Mouse (Mus musculus): Measurements from ENCODE around the gene Rora. TPM values are rescaled to one million over a fixed set of nuclear protein-coding genes. Genes with fewer than 3 reads are reported as not detected.

Rora gene
- polyA plus RNA-seq (2012; rRNA removed): 3.9 and 4.5 TPM in 2 replicates

DNA sequence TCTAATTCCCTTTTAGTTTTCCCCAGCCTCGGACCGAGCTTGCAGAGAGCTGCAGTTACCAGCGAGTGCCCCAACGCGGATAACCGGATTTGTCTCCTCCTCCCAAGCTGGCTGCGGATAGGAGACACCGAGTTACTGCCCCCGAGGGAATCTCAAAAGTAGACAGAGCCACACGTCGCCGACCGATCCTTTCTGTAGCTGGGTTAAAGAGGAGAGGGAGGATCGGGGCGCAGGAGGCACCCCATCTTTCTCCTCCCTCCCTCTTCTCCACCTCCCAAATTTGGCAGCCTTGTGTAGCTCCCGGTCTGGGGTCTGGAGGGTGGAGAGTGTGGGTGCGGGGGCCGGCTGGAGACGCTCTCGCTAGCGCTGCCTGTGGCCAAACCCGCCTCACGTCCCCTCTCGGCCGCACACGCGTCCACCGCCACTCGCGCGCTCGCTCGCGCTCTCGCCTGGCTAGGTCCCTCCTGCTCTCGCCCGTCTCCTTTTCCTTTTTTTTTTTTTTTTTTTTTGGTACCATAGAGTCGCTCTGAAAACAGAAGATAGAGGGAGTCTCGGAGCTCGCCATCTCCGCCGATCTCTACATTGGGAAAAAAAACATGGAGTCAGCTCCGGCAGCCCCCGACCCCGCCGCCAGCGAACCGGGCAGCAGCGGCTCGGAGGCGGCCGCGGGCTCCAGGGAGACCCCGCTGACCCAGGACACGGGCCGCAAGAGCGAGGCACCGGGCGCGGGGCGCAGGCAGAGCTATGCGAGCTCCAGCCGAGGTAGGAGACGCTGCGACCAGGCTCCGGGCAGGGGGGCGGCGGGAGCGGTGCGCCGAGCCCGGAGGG is at the start of gene Rora:
Rora (plus strand) TSS at position 576 of the 828 bp plus-strand sequence.
- no peaks in the 10 kb centered on the region for H3K36me3 ChIP-seq (ENCODE audit: control insufficient read depth, insufficient read depth, low read length)
- H3K4me1 ChIP-seq (ENCODE audit: control insufficient read depth, insufficient read depth, insufficient read length, low read length): no peaks in the 10 kb centered on the region; the same call in 1 of the 2 replicates
- no peak within 1 kb of the TSS; the same call in 1 of the 2 replicates for H3K27ac ChIP-seq (ENCODE audit: insufficient read depth, low read depth, low read length)
- peak within 1 kb of the TSS; percentile 78 for H3K4me3 ChIP-seq (ENCODE audit: low read depth, low read length)
- peaks cover 14% of the 10 kb centered on the region; the same call in 1 of the 2 replicates for H3K27me3 ChIP-seq (ENCODE audit: control insufficient read depth, insufficient read depth, low read length)
- WGBS: under 1% methylated on average over 72 of the region's 72 CpGs
- TF ChIP-seq POLR2A (IDR thresholded peaks at IDR 0.05; ENCODE audit: low read depth, low read length) (no peak), CTCF (IDR thresholded peaks at IDR 0.05; ENCODE audit: extremely low read depth, insufficient read length, insufficient replicate concordance, low read depth, low read length) (no peak)

GRCm38 (mm10) chr9:68614006-68614405 is 39.6 kb upstream of the Rora start:
- Histone ChIP-seq H3K27ac (ENCODE audit: insufficient read depth, low read depth, low read length) (no peak overlapping the region), H3K4me3 (ENCODE audit: low read depth, low read length) (no peak overlapping the region), H3K27me3 (ENCODE audit: control insufficient read depth, insufficient read depth, low read length) (no peaks in the 10 kb centered on the region; the same call in 1 of the 2 replicates), H3K4me1 (ENCODE audit: control insufficient read depth, insufficient read depth, insufficient read length, low read length) (no peaks in the 10 kb centered on the region), H3K36me3 (ENCODE audit: control insufficient read depth, insufficient read depth, low read length) (no peaks in the 10 kb centered on the region)
- no peak for TF ChIP-seq CTCF (IDR thresholded peaks at IDR 0.05; ENCODE audit: extremely low read depth, insufficient read length, insufficient replicate concordance, low read depth, low read length)
- WGBS: 77% methylated on average over 9 of the region's 9 CpGs

GRCm38 (mm10) chr9:68617116-68617515 is 36.5 kb upstream of the Rora start:
- Histone ChIP-seq H3K4me3 (ENCODE audit: low read depth, low read length) (no peak overlapping the region), H3K36me3 (ENCODE audit: control insufficient read depth, insufficient read depth, low read length) (no peaks in the 10 kb centered on the region), H3K4me1 (ENCODE audit: control insufficient read depth, insufficient read depth, insufficient read length, low read length) (no peaks in the 10 kb centered on the region), H3K27me3 (ENCODE audit: control insufficient read depth, insufficient read depth, low read length) (no peaks in the 10 kb centered on the region; the same call in 1 of the 2 replicates), H3K27ac (ENCODE audit: insufficient read depth, low read depth, low read length) (no peak overlapping the region)
- WGBS: 47% methylated on average over 4 of the region's 4 CpGs
- TF ChIP-seq POLR2A (IDR thresholded peaks at IDR 0.05; ENCODE audit: low read depth, low read length) (no peak), CTCF (IDR thresholded peaks at IDR 0.05; ENCODE audit: extremely low read depth, insufficient read length, insufficient replicate concordance, low read depth, low read length) (no peak)

DNA sequence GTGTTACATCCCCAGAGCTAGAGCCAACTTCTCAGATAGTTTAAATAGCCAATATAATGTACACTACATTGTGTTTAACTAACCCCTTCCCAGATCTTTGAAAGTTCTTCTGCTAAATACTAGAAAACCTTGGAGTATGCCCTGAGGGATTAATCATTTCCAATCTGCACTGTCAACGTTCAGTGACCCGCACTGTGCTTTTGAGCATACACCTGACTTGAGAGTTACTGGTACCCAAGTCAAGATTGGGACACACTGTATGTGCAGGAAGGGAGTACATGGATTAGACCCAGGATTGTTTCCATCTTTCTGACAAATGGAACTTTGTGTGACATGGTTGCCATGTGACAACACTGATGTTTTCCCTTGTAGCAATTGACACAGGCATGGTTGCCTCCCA is 33.5 kb upstream of the Rora start:
- H3K27me3 ChIP-seq (ENCODE audit: control insufficient read depth, insufficient read depth, low read length): no peaks in the 10 kb centered on the region; the same call in 1 of the 2 replicates
- H3K27ac ChIP-seq (ENCODE audit: insufficient read depth, low read depth, low read length): no peak overlapping the region
- 35% methylated on average over 2 of the region's 2 CpGs for WGBS

GRCm38 (mm10) chr9:68620441-68620840 is 33.1 kb upstream of the Rora start:
- H3K27me3 ChIP-seq (ENCODE audit: control insufficient read depth, insufficient read depth, low read length): no peaks in the 10 kb centered on the region; the same call in 1 of the 2 replicates

More for the DNA sequence above, 33.5 kb upstream of the Rora start:
- Histone ChIP-seq H3K4me3 (ENCODE audit: low read depth, low read length) (no peak overlapping the region), H3K4me1 (ENCODE audit: control insufficient read depth, insufficient read depth, insufficient read length, low read length) (no peaks in the 10 kb centered on the region), H3K36me3 (ENCODE audit: control insufficient read depth, insufficient read depth, low read length) (no peaks in the 10 kb centered on the region)
- no peak for TF ChIP-seq CTCF (IDR thresholded peaks at IDR 0.05; ENCODE audit: extremely low read depth, insufficient read length, insufficient replicate concordance, low read depth, low read length)
- no peak for TF ChIP-seq POLR2A (IDR thresholded peaks at IDR 0.05; ENCODE audit: low read depth, low read length)

DNA sequence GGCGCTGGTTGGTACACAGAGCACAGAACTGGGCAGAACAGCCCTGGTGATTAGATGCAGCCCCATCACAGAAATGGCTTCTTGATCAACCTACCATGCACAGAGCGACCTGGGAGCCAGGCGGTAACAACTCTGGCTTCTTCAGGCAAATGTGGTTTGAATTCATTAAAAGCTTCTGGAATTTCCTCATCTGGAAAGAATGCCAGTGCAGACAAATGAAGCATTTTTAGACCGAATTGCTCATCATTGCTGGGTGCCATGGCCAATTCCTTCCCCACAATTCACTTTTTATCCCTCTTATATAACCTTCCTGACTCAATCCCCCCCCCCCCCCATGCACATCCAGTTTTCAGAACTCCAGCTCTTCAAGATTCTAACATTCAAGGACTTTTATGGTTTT is 28.6 kb upstream of the Rora start:
- H3K27ac ChIP-seq (ENCODE audit: insufficient read depth, low read depth, low read length): no peak overlapping the region
- WGBS: 76% methylated on average over 4 of the region's 4 CpGs
- TF ChIP-seq CTCF (IDR thresholded peaks at IDR 0.05; ENCODE audit: extremely low read depth, insufficient read length, insufficient replicate concordance, low read depth, low read length) (no peak), POLR2A (IDR thresholded peaks at IDR 0.05; ENCODE audit: low read depth, low read length) (no peak)
- H3K4me3 ChIP-seq (ENCODE audit: low read depth, low read length): no peak overlapping the region
- H3K36me3 ChIP-seq (ENCODE audit: control insufficient read depth, insufficient read depth, low read length): no peaks in the 10 kb centered on the region
- no peaks in the 10 kb centered on the region for H3K4me1 ChIP-seq (ENCODE audit: control insufficient read depth, insufficient read depth, insufficient read length, low read length)
- no peaks in the 10 kb centered on the region for H3K27me3 ChIP-seq (ENCODE audit: control insufficient read depth, insufficient read depth, low read length)

More at GRCm38 (mm10) chr9:68620441-68620840, 33.1 kb upstream of the Rora start:
- Histone ChIP-seq H3K4me3 (ENCODE audit: low read depth, low read length) (no peak overlapping the region), H3K27ac (ENCODE audit: insufficient read depth, low read depth, low read length) (no peak overlapping the region), H3K36me3 (ENCODE audit: control insufficient read depth, insufficient read depth, low read length) (no peaks in the 10 kb centered on the region), H3K4me1 (ENCODE audit: control insufficient read depth, insufficient read depth, insufficient read length, low read length) (no peaks in the 10 kb centered on the region)
- WGBS: 29% methylated on average over 6 of the region's 6 CpGs
- TF ChIP-seq POLR2A (IDR thresholded peaks at IDR 0.05; ENCODE audit: low read depth, low read length) (no peak), CTCF (IDR thresholded peaks at IDR 0.05; ENCODE audit: extremely low read depth, insufficient read length, insufficient replicate concordance, low read depth, low read length) (no peak)

DNA sequence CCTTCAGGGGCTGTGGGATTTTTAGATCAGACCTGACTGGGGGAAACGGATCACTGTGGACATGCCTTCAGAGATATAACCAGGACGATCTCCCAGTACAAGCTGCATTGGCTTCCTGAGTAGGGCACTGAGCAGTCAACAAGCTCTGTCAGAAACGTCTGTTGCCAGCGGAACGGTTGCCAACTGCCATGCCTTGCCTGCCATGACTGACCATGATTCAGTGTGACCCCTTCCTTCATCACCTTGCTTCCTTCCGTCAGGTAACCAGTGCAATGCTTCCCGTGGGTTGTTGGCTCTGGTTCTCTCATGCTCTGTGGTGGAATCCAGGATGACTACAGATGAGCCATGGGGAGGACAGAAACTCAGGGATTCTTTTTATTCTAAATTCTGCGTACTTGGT is 16.3 kb upstream of the Rora start:
- Histone ChIP-seq H3K27ac (ENCODE audit: insufficient read depth, low read depth, low read length) (no peak overlapping the region), H3K27me3 (ENCODE audit: control insufficient read depth, insufficient read depth, low read length) (no peaks in the 10 kb centered on the region), H3K4me1 (ENCODE audit: control insufficient read depth, insufficient read depth, insufficient read length, low read length) (no peaks in the 10 kb centered on the region), H3K36me3 (ENCODE audit: control insufficient read depth, insufficient read depth, low read length) (no peaks in the 10 kb centered on the region), H3K4me3 (ENCODE audit: low read depth, low read length) (no peak overlapping the region)
- WGBS: 83% methylated on average over 8 of the region's 8 CpGs
- TF ChIP-seq POLR2A (IDR thresholded peaks at IDR 0.05; ENCODE audit: low read depth, low read length) (no peak), CTCF (IDR thresholded peaks at IDR 0.05; ENCODE audit: extremely low read depth, insufficient read length, insufficient replicate concordance, low read depth, low read length) (no peak)
